Mouse (Mus musculus): ENCODE measurements around the gene Bmt2. TPM values are rescaled to one million over a fixed set of nuclear protein-coding genes. Genes with fewer than 3 reads are reported as not detected.

Gene Bmt2
- total and polyA plus RNA-seq, 2 experiments: 0.99 to 9.3 TPM

DNA sequence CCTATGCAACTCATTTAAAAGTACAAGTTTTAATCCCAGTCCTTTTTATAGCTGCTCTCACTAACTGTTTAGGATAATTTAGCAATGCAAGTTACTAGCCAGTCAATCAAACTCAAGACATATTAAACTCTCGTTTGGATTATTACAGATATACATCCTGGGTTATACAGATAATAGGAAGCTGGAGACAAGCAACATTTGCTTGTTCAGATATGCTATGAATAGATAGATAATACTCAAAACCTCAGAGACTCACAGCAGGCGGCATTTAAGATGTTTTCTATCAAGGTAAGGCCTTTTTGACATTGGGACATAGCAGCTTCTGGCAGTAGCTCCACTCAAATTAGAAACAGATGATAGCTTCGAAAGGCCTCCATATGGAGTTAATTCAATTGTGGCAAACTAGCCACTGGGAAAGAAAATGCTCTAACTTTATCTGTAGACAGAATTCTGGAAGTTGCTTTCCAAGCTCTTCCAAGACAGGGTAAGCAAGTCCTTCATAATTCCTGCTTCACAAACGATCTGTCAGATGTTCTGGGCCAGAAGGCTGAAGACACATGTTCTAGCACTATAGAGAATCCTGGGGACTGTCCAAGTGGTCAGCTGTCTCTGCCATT, 84.9 kb downstream of the Bmt2 start:
- H3K36me3 ChIP-seq (ENCODE audit: control insufficient read depth, insufficient read depth, low read length): peaks cover 28% of the 10 kb centered on the region
- H3K4me1 ChIP-seq (ENCODE audit: control insufficient read depth, insufficient read depth, low read length): 0 out of 2 replicates have a peak, but pooled peaks cover 2% of the 10 kb centered on the region
- 88% methylated on average over 4 of the region's 4 CpGs for WGBS
- TF ChIP-seq POLR2A (IDR thresholded peaks at IDR 0.05; ENCODE audit: extremely low read depth, insufficient read depth, low read length) (no peak), CTCF (IDR thresholded peaks at IDR 0.05; ENCODE audit: low read depth, low read length) (no peak)
- no peak for DNase-seq (ENCODE audit: extremely low read depth, low read depth, low spot score)
- H3K79me2 ChIP-seq (ENCODE audit: control insufficient read depth, insufficient read depth, low read length): peaks cover 6% of the 10 kb centered on the region; the same call in 1 of the 2 replicates
- no peak overlapping the region for H3K27ac ChIP-seq (replicated peaks; ENCODE audit: insufficient read depth, low read depth, low read length)
- no peaks in the 10 kb centered on the region for H3K27me3 ChIP-seq (ENCODE audit: control insufficient read depth, insufficient read depth, low read length)
- no peak overlapping the region for H3K4me3 ChIP-seq (ENCODE audit: insufficient read depth, low read depth, low read length)
- no peak overlapping the region for H3K9ac ChIP-seq (ENCODE audit: low read depth, low read length)

DNA sequence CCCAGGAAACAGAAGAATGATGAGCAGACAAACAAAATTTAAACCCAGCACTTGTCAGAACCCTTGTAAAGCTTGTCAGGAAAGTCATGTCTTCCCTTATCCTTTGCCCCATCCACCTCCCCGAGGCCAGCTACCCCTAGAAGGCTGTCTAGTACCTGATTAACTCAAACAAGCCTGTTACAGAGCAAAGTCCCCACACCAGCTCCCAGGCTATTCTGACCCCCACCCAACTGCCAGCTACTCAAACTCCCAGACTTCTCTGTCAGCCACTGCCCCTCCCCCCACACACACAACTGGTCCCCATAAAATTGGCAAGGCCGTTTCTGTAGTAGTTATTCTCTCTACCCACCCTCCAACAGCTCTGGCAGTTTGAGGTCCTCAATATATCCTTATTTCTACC, 91.2 kb downstream of the Bmt2 start:
- no peak overlapping the region for H3K9ac ChIP-seq (ENCODE audit: low read depth, low read length)
- H3K4me1 ChIP-seq (ENCODE audit: control insufficient read depth, insufficient read depth, low read length): 0 out of 2 replicates have a peak, but pooled peaks cover 3% of the 10 kb centered on the region
- TF ChIP-seq POLR2A (IDR thresholded peaks at IDR 0.05; ENCODE audit: extremely low read depth, insufficient read depth, low read length) (no peak), CTCF (IDR thresholded peaks at IDR 0.05; ENCODE audit: low read depth, low read length) (no peak)
- no peak overlapping the region for H3K27ac ChIP-seq (replicated peaks; ENCODE audit: insufficient read depth, low read depth, low read length)
- peaks cover 7% of the 10 kb centered on the region; the same call in 1 of the 2 replicates for H3K79me2 ChIP-seq (ENCODE audit: control insufficient read depth, insufficient read depth, low read length)
- H3K36me3 ChIP-seq (ENCODE audit: control insufficient read depth, insufficient read depth, low read length): peaks cover 23% of the 10 kb centered on the region
- no peaks in the 10 kb centered on the region for H3K27me3 ChIP-seq (ENCODE audit: control insufficient read depth, insufficient read depth, low read length)
- 17% methylated on average over 2 of the region's 2 CpGs for WGBS
- DNase-seq (ENCODE audit: extremely low read depth, low read depth, low spot score): peak; percentile 19
- H3K4me3 ChIP-seq (ENCODE audit: insufficient read depth, low read depth, low read length): no peak overlapping the region

DNA sequence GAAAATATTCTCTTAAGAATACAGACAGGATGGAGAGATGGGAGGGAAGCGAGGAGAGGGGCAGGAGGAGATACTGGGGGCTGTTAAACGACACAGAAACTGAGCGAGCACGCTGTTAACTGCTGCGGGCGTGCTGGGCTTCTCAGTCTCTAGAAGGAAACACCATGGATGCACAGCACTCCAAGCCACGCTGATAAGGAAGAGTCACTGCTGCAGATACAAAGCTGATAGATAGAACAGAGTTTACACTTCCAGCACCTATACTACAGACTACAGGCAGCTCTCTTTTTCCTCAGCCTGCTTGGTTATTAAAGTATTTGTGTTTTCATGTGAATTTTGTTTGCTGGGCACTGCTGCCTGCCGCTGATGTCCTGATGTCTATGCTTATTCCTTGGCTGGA, 91.6 kb downstream of the Bmt2 start:
- H3K36me3 ChIP-seq (ENCODE audit: control insufficient read depth, insufficient read depth, low read length): peaks cover 19% of the 10 kb centered on the region
- no peak overlapping the region for H3K9ac ChIP-seq (ENCODE audit: low read depth, low read length)
- WGBS: 59% methylated on average over 8 of the region's 8 CpGs
- 0 out of 2 replicates have a peak, but pooled peaks cover 3% of the 10 kb centered on the region for H3K4me1 ChIP-seq (ENCODE audit: control insufficient read depth, insufficient read depth, low read length)
- no peaks in the 10 kb centered on the region for H3K27me3 ChIP-seq (ENCODE audit: control insufficient read depth, insufficient read depth, low read length)
- TF ChIP-seq POLR2A (IDR thresholded peaks at IDR 0.05; ENCODE audit: extremely low read depth, insufficient read depth, low read length) (no peak), CTCF (IDR thresholded peaks at IDR 0.05; ENCODE audit: low read depth, low read length) (no peak)
- DNase-seq (ENCODE audit: extremely low read depth, low read depth, low spot score): no peak
- peaks cover 7% of the 10 kb centered on the region; the same call in 1 of the 2 replicates for H3K79me2 ChIP-seq (ENCODE audit: control insufficient read depth, insufficient read depth, low read length)
- H3K27ac ChIP-seq (replicated peaks; ENCODE audit: insufficient read depth, low read depth, low read length): no peak overlapping the region
- H3K4me3 ChIP-seq (ENCODE audit: insufficient read depth, low read depth, low read length): no peak overlapping the region

DNA sequence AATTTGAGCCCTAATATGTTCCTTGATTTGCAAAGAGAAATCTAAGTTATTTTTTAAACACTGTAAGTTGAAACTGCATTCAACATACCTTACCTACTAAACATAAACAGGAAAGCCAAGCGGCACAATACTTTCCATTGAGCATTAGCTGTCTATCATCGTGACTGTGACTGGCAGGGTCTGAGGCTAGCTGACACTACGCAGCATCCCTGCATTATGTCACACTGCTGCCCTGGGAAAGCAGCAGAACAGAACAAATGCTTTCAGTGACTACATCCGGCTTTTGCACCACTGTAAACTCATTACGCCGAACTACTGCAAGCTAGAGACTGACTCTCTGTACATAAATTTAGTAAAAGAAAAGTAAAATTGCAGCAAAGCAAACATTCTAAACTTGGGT, 93.0 kb downstream of the Bmt2 start:
- TF ChIP-seq POLR2A (IDR thresholded peaks at IDR 0.05; ENCODE audit: extremely low read depth, insufficient read depth, low read length): no peak
- TF ChIP-seq CTCF (IDR thresholded peaks at IDR 0.05; ENCODE audit: low read depth, low read length): no peak
- WGBS: 95% methylated on average over 6 of the region's 6 CpGs
- Histone ChIP-seq H3K4me3 (ENCODE audit: insufficient read depth, low read depth, low read length) (no peak overlapping the region), H3K36me3 (ENCODE audit: control insufficient read depth, insufficient read depth, low read length) (peaks cover 21% of the 10 kb centered on the region), H3K27me3 (ENCODE audit: control insufficient read depth, insufficient read depth, low read length) (no peaks in the 10 kb centered on the region), H3K9ac (ENCODE audit: low read depth, low read length) (no peak overlapping the region), H3K4me1 (ENCODE audit: control insufficient read depth, insufficient read depth, low read length) (0 out of 2 replicates have a peak, but pooled peaks cover 3% of the 10 kb centered on the region), H3K27ac (replicated peaks; ENCODE audit: insufficient read depth, low read depth, low read length) (no peak overlapping the region), H3K79me2 (ENCODE audit: control insufficient read depth, insufficient read depth, low read length) (peaks cover 3% of the 10 kb centered on the region; the same call in 1 of the 2 replicates)
- DNase-seq (ENCODE audit: extremely low read depth, low read depth, low spot score): no peak

DNA sequence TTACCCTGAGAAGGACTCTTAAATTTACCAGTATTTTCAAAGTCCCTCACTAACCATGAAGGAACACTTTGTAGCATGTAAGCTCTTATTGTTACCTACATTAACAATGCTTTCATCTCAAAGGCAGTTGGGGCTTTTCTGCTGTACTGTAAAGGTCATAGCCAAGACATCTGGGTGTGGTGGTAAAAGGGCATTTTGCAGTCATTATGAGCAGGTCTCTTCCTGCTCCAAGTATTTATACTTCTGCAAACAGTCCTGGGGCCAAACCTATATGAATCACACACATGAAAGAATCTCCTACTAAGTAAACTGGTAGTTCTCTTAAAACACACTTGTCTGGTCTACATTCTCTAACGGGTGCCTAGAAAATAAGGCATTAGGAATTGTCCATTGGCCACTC, 95.7 kb downstream of the Bmt2 start:
- peaks cover 14% of the 10 kb centered on the region for H3K36me3 ChIP-seq (ENCODE audit: control insufficient read depth, insufficient read depth, low read length)
- peaks cover 3% of the 10 kb centered on the region; the same call in 1 of the 2 replicates for H3K79me2 ChIP-seq (ENCODE audit: control insufficient read depth, insufficient read depth, low read length)
- no peaks in the 10 kb centered on the region for H3K27me3 ChIP-seq (ENCODE audit: control insufficient read depth, insufficient read depth, low read length)
- DNase-seq (ENCODE audit: extremely low read depth, low read depth, low spot score): no peak
- H3K4me3 ChIP-seq (ENCODE audit: insufficient read depth, low read depth, low read length): no peak overlapping the region
- no peak overlapping the region for H3K9ac ChIP-seq (ENCODE audit: low read depth, low read length)
- H3K4me1 ChIP-seq (ENCODE audit: control insufficient read depth, insufficient read depth, low read length): 0 out of 2 replicates have a peak, but pooled peaks cover 3% of the 10 kb centered on the region
- whole genome bisulfite sequencing: 84% methylated on average over 1 of the region's 1 CpGs
- TF ChIP-seq POLR2A (IDR thresholded peaks at IDR 0.05; ENCODE audit: extremely low read depth, insufficient read depth, low read length): no peak
- TF ChIP-seq CTCF (IDR thresholded peaks at IDR 0.05; ENCODE audit: low read depth, low read length): no peak
- H3K27ac ChIP-seq (replicated peaks; ENCODE audit: insufficient read depth, low read depth, low read length): no peak overlapping the region

Other genes with a start within 250 kb of the Bmt2 start
- gene Tmem168, start 69.9 kb downstream of the Bmt2 start, total RNA-seq (2014; rRNA removed): 22.4 and 24.5 TPM in 2 replicates
- 7.7 and 8.6 TPM in 2 replicates for gene Tmem168, start 69.9 kb downstream of the Bmt2 start, polyA plus RNA-seq (2012; rRNA removed)
- not detected in 2 replicates for gene Gpr85, start 162.0 kb upstream of the Bmt2 start, total RNA-seq (2014; rRNA removed)
- 0.12 TPM in 1 of 2 replicates, not detected in the other for gene Gpr85, start 162.0 kb upstream of the Bmt2 start, polyA plus RNA-seq (2012; rRNA removed)
- gene 2610001J05Rik, start 193.6 kb upstream of the Bmt2 start, total RNA-seq (2014; rRNA removed): 17.3 and 23.4 TPM in 2 replicates
- gene 2610001J05Rik, start 193.6 kb upstream of the Bmt2 start, polyA plus RNA-seq (2012; rRNA removed): 10.1 and 14.1 TPM in 2 replicates

Data from liver, adult 2 months (tissue).